Mouse (Mus musculus): ENCODE measurements around the gene Arl16. TPM values are rescaled to one million over a fixed set of nuclear protein-coding genes. Genes with fewer than 3 reads are reported as not detected.
A peak's percentile ranks its signal among the peaks of the same experiment; 100 is the strongest.
"Not testable (repeated sequence)": the region's sequence is repeated elsewhere in the genome, so short reads cannot be mapped to it uniquely, and the experiment has no call there.

Gene Arl16
- 62.9 and 64.2 TPM in 2 replicates for polyA plus RNA-seq (2016; fragmentation: Nextera tagmentation; extraction: Ambion mirVana)

- Histone ChIP-seq H3K36me3 (peaks cover 57% of the 10 kb centered on the region), H3K9ac (peak within 1 kb of the TSS; percentile 84), H3K4me2 (replicated peaks) (peak within 1 kb of the TSS; percentile 91), H3K27ac (peak within 1 kb of the TSS; percentile 85), H3K4me1 (peaks cover 23% of the 10 kb centered on the region), H3K27me3 (no peaks in the 10 kb centered on the region), H3K9me3 (no peaks in the 10 kb centered on the region), H3K4me3 (peak within 1 kb of the TSS; percentile 90)
- under 1% methylated on average over 54 of the region's 54 CpGs for WGBS
- ATAC-seq (ENCODE audit: insufficient number of reproducible peaks, insufficient read depth, low FRiP score, low TSS enrichment) = peak; percentile 100
Measured at GRCm38 (mm10) chr11:120467051-120467735, at the start of gene Arl16. Gene Arl16, minus strand, starts transcription at chr11:120467607.

DNA sequence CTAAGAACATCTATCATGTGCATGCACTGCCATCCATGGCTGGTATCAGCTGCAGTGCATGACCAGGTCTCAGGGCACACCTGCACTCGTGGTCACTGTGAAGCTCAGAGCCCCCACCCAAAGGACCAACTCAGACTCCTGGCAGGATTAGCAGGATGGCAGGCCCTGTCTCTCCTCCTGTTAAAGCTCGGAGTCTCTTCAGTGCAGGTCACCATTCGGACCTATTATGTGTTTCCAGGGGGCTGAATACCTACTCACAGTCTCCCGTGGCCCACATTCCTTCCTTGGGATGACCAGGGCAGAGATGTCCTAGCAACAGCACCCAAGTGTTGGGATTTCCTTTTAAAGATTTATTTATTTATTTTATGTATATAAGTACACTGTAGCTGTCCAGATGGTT, 49.7 kb upstream of the Arl16 start:
- H3K9ac ChIP-seq = no peak overlapping the region
- H3K4me2 ChIP-seq (replicated peaks) = no peak overlapping the region
- H3K4me3 ChIP-seq = no peak overlapping the region
- no peak overlapping the region for H3K27ac ChIP-seq
- WGBS = 82% methylated on average over 4 of the region's 4 CpGs
- H3K27me3 ChIP-seq = no peaks in the 10 kb centered on the region
- ATAC-seq (ENCODE audit: insufficient number of reproducible peaks, insufficient read depth, low FRiP score, low TSS enrichment) = no peak
- H3K9me3 ChIP-seq = no peaks in the 10 kb centered on the region
- H3K36me3 ChIP-seq = no peaks in the 10 kb centered on the region
- no peaks in the 10 kb centered on the region for H3K4me1 ChIP-seq

DNA sequence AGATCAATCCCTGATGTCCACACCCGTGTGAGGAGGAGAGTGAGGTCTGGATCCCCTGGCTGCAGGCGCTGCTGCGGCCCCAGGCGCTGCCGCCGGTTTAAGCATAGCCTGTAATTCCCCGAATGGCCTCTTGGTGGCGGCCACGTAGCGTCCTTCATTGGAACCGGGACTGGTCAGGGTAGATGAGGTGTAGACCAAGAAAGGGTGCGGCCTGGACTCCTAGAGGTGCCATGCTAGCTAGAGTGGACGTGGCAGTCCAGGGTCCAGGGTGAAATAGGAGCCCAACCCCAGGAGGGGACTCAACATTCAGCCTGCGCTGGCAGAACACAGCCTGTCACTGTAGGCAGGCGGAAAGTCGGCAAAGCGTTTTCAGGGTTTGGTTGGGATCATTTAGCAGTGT, 48.2 kb upstream of the Arl16 start:
- Histone ChIP-seq H3K4me3 (no peak overlapping the region), H3K9me3 (no peaks in the 10 kb centered on the region), H3K4me1 (peaks cover 2% of the 10 kb centered on the region), H3K27ac (no peak overlapping the region), H3K27me3 (no peaks in the 10 kb centered on the region), H3K9ac (no peak overlapping the region), H3K36me3 (no peaks in the 10 kb centered on the region), H3K4me2 (replicated peaks) (no peak overlapping the region)
- WGBS = 17% methylated on average over 17 of the region's 17 CpGs
- ATAC-seq (ENCODE audit: insufficient number of reproducible peaks, insufficient read depth, low FRiP score, low TSS enrichment) = 0 out of 2 replicates have a peak, but pooled peaks have one; percentile 65

GRCm38 (mm10) chr11:120514262-120514661, 46.9 kb upstream of the Arl16 start:
- 85% methylated on average over 2 of the region's 2 CpGs for WGBS
- not testable (repeated sequence) for H3K4me3 ChIP-seq; ATAC-seq (ENCODE audit: insufficient number of reproducible peaks, insufficient read depth, low FRiP score, low TSS enrichment); H3K27ac ChIP-seq; H3K4me2 ChIP-seq (replicated peaks); H3K27me3 ChIP-seq; H3K4me1 ChIP-seq; H3K36me3 ChIP-seq; H3K9me3 ChIP-seq; H3K9ac ChIP-seq

- no peak for ATAC-seq (ENCODE audit: insufficient number of reproducible peaks, insufficient read depth, low FRiP score, low TSS enrichment)
- Histone ChIP-seq H3K9ac (no peak overlapping the region), H3K27ac (no peak overlapping the region), H3K4me1 (peaks cover 6% of the 10 kb centered on the region), H3K9me3 (no peaks in the 10 kb centered on the region), H3K36me3 (no peaks in the 10 kb centered on the region), H3K4me3 (no peak overlapping the region), H3K4me2 (replicated peaks) (no peak overlapping the region), H3K27me3 (no peaks in the 10 kb centered on the region)
- WGBS = 39% methylated on average over 6 of the region's 6 CpGs
Measured at GRCm38 (mm10) chr11:120512790-120513453, 45.5 kb upstream of the Arl16 start.

DNA sequence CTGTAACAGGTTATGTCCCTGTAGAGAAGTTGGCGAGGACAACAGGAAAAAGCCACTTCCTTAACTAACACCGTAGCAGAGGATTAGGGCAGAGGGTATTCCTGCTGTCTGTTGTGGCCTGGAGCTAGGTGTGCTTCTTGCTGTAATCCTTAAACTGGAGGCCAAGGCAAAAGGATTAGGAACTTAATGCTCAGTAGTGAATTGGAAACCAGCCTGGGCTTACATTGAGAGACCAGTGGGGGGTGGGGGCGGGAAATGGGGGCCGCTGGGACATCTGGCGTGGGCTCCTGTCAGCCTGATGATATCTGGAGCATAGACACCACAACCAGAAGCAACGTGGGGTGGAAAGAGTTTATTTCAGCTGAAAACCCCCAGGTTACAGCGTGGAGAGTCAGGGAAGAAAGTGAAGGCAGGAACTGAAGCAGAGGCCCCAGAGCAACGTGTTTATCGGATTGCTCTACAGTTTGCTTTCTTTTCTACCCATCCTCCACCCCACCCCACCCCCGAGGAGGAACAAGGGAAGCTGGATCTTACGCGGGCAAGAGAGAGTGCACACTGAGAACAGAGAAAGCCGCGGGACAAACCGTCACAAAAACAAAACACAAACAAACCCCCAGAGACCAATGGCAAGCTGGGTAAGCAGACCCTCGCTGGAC, 43.1 kb upstream of the Arl16 start:
- H3K36me3 ChIP-seq = no peaks in the 10 kb centered on the region
- H3K4me1 ChIP-seq = peaks cover 6% of the 10 kb centered on the region
- no peaks in the 10 kb centered on the region for H3K27me3 ChIP-seq
- H3K9ac ChIP-seq = peak overlapping the region; percentile 21; the same call in 1 of the 2 replicates
- no peak for ATAC-seq (ENCODE audit: insufficient number of reproducible peaks, insufficient read depth, low FRiP score, low TSS enrichment)
- H3K9me3 ChIP-seq = no peaks in the 10 kb centered on the region
- H3K4me2 ChIP-seq (replicated peaks) = peak overlapping the region; percentile 46
- peak overlapping the region; percentile 63 for H3K27ac ChIP-seq
- 4% methylated on average over 16 of the region's 16 CpGs for WGBS
- H3K4me3 ChIP-seq = 0 out of 2 replicates have a peak overlapping the region, but pooled peaks have one; percentile 12

GRCm38 (mm10) chr11:120509940-120510339, 42.5 kb upstream of the Arl16 start:
- WGBS = 29% methylated on average over 4 of the region's 4 CpGs
- no peak overlapping the region for H3K9ac ChIP-seq

DNA sequence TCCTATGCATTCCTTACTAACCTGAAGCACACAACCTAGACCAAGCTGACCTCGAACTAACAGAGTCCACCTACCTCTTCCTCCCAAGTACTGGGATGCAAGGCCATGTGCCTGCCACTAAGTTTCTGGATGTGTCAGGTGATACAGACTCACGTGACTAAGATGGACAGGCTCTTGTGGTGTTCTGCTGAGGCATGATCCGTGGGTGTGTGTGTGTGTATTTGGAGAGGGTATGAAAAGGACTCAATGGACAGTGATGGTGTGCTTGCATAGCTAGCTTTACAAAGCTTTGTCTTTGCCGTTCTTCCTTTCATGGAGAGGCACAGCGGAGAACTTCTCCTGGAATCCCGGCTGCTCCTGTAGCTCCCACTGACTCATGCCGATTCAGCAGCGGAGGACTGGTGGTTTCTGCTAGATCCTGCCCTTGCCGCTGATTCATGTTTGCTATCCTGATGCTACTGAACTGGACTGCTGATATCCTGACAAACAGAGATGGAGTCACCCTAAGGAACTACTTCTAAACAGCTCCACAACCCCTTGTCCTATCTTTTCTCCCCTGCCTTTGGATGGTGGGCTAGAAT, 41.0 kb upstream of the Arl16 start:
- Histone ChIP-seq H3K4me1 (peaks cover 6% of the 10 kb centered on the region), H3K36me3 (no peaks in the 10 kb centered on the region), H3K9me3 (no peaks in the 10 kb centered on the region), H3K9ac (no peak overlapping the region), H3K4me2 (replicated peaks) (no peak overlapping the region), H3K4me3 (no peak overlapping the region), H3K27ac (no peak overlapping the region), H3K27me3 (no peaks in the 10 kb centered on the region)
- WGBS = 89% methylated on average over 9 of the region's 9 CpGs
- no peak for ATAC-seq (ENCODE audit: insufficient number of reproducible peaks, insufficient read depth, low FRiP score, low TSS enrichment)

More at GRCm38 (mm10) chr11:120509940-120510339, 42.5 kb upstream of the Arl16 start:
- Histone ChIP-seq H3K27ac (peak overlapping the region; percentile 63), H3K36me3 (no peaks in the 10 kb centered on the region), H3K9me3 (no peaks in the 10 kb centered on the region), H3K4me3 (no peak overlapping the region), H3K27me3 (no peaks in the 10 kb centered on the region), H3K4me1 (peaks cover 6% of the 10 kb centered on the region), H3K4me2 (replicated peaks) (peak overlapping the region; percentile 46; the same call in 1 of the 2 replicates)
- ATAC-seq (ENCODE audit: insufficient number of reproducible peaks, insufficient read depth, low FRiP score, low TSS enrichment) = no peak

DNA sequence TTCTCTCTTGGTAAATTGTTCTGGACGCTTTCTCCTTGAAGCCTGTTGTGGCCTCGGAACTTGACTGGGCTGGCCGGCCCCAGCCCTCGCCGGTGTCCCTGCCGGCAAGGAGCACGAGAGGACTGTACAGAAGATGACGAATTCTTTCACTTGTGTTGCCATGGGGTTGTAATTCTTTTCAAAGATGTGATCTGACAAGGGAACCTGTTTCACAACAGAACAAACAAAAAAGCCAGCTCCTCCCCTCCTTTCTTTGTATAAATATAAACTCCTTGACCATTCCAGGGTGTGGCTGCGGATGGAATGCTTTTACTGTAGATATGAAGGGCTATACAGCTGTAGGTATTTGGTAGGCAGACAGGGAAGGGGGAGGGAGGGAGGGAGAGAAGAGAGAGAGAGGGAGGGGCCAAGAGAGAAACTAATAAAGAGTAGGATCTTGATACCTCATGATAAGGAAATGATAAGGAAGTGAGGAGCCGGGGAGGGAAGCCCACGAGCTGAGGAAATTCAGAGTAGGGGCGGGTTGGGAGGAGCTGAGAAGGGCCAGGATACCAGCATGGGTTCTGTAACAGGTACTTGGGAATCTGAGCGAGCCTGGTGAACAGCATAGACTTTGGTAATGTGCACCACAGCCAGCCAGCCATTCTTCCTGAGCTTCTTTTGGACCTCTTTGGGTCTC, 40.3 kb upstream of the Arl16 start:
- Histone ChIP-seq H3K27ac (no peak overlapping the region), H3K4me1 (peaks cover 6% of the 10 kb centered on the region), H3K4me2 (replicated peaks) (no peak overlapping the region), H3K9me3 (no peaks in the 10 kb centered on the region), H3K9ac (no peak overlapping the region), H3K27me3 (no peaks in the 10 kb centered on the region), H3K4me3 (no peak overlapping the region), H3K36me3 (no peaks in the 10 kb centered on the region)
- WGBS = 81% methylated on average over 13 of the region's 13 CpGs
- no peak for ATAC-seq (ENCODE audit: insufficient number of reproducible peaks, insufficient read depth, low FRiP score, low TSS enrichment)

DNA sequence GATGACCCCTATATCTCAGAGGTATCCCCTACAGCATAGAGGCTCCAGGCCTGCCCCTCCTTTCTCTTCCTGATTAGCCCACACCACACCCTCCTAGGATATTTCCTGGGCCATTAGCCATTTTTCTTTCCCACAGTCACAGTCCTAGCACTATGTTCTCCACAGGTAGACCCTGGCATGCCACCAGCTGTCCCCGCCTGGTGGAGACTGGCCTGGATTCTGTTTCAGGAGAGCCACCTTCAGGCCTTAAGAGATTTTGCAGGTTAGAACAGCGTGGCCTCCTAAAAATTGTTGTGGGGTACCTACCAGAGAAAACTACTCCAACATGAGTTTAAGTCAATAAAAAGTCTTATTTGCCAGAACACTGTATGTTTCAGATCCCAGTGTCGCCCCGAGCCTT, 39.5 kb upstream of the Arl16 start:
- H3K9ac ChIP-seq = no peak overlapping the region
- no peak for ATAC-seq (ENCODE audit: insufficient number of reproducible peaks, insufficient read depth, low FRiP score, low TSS enrichment)
- WGBS = 70% methylated on average over 4 of the region's 4 CpGs
- no peaks in the 10 kb centered on the region for H3K27me3 ChIP-seq
- H3K36me3 ChIP-seq = no peaks in the 10 kb centered on the region
- H3K4me2 ChIP-seq (replicated peaks) = no peak overlapping the region
- H3K4me1 ChIP-seq = peaks cover 6% of the 10 kb centered on the region
- no peaks in the 10 kb centered on the region for H3K9me3 ChIP-seq
- H3K4me3 ChIP-seq = no peak overlapping the region
- H3K27ac ChIP-seq = no peak overlapping the region

- WGBS = 81% methylated on average over 3 of the region's 3 CpGs
- Histone ChIP-seq H3K36me3 (no peaks in the 10 kb centered on the region), H3K27me3 (no peaks in the 10 kb centered on the region), H3K9me3 (no peaks in the 10 kb centered on the region), H3K4me2 (replicated peaks) (no peak overlapping the region), H3K4me1 (peaks cover 5% of the 10 kb centered on the region), H3K4me3 (no peak overlapping the region), H3K9ac (no peak overlapping the region), H3K27ac (no peak overlapping the region)
- ATAC-seq (ENCODE audit: insufficient number of reproducible peaks, insufficient read depth, low FRiP score, low TSS enrichment) = no peak
Measured at GRCm38 (mm10) chr11:120505661-120506060, 38.3 kb upstream of the Arl16 start.
